10 mouse cellular contexts compared by ENCODE assay signal in genomic region chr11:12465229-12465628, GRCm38 (mm10). TPM values are rescaled to one million over a fixed set of nuclear protein-coding genes. Genes with fewer than 3 reads are reported as not detected.
A peak's percentile ranks its signal among the peaks of the same experiment; 100 is the strongest.
DNase-seq lines count a peak whose midpoint lies in the region; ATAC-seq lines count a peak whose summit lies in the region.
"Had no signal": no experiment of that assay in that cellular context is flagged by ENCODE, and none has a peak within 500 bp of the region (broad histone marks: within the 10 kb centered on the region; RNA-seq: fewer than 3 reads in every experiment).

No protein-coding gene starts in this region.

- H3K36me3 ChIP-seq in heart, embryonic 14.5 days (ENCODE audit: control insufficient read depth, insufficient read depth, low read length): no peaks in the 10 kb centered on the region
- H3K36me3 ChIP-seq in embryonic facial prominence, embryonic 13.5 days: no peaks in the 10 kb centered on the region
- H3K36me3 ChIP-seq in kidney, embryonic 15.5 days: no peaks in the 10 kb centered on the region
- no peaks in the 10 kb centered on the region for H3K36me3 ChIP-seq in midbrain, embryonic 16.5 days (ENCODE audit: control insufficient read depth, insufficient read depth, low read length)

- peak overlapping the region; percentile 62 to 78 for H3K4me3 ChIP-seq in heart, embryonic 14.5 days (ENCODE audit: control insufficient read depth in 1 of 2, insufficient read depth in 1 of 2, low read depth in 1 of 2, low read length in 2 of 2)
- H3K4me3 ChIP-seq in embryonic facial prominence, embryonic 13.5 days: peak overlapping the region; percentile 73
- H3K4me3 ChIP-seq in kidney, embryonic 15.5 days (replicated peaks): peak overlapping the region; percentile 69
- H3K4me3 ChIP-seq in midbrain, embryonic 16.5 days (ENCODE audit: low read depth, low read length): peak overlapping the region; percentile 82

- H3K9ac ChIP-seq in heart, embryonic 14.5 days (ENCODE audit: low read length): peak overlapping the region; percentile 67
- H3K9ac ChIP-seq in embryonic facial prominence, embryonic 13.5 days: peak overlapping the region; percentile 78; the same call in 1 of the 2 replicates
- H3K9ac ChIP-seq in kidney, embryonic 15.5 days: peak overlapping the region; percentile 61
- peak overlapping the region; percentile 88 for H3K9ac ChIP-seq in midbrain, embryonic 16.5 days (ENCODE audit: low read depth, low read length)

- no peak for DNase-seq in heart, adult 9 months (ENCODE audit: low spot score in 2 of 2)
- no peak for DNase-seq in right cerebral cortex, adult 18-20 months
- DNase-seq in thymus, postnatal 14 days: no peak
- no peak for DNase-seq in yolk sac, embryonic 10.5 days (ENCODE audit: low spot score)
- DNase-seq: spleen, adult 18-20 months had no signal

- peak overlapping the region; percentile 73 for H3K4me2 ChIP-seq in heart, embryonic 14.5 days (ENCODE audit: low read length)
- H3K4me2 ChIP-seq in embryonic facial prominence, embryonic 13.5 days: peak overlapping the region; percentile 94
- H3K4me2 ChIP-seq in kidney, embryonic 15.5 days: peak overlapping the region; percentile 93
- H3K4me2 ChIP-seq in midbrain, embryonic 16.5 days (ENCODE audit: low read length): peak overlapping the region; percentile 65

- no peak overlapping the region for H3K27ac ChIP-seq in heart, embryonic 14.5 days (replicated peaks in 1 of 2; ENCODE audit: control insufficient read depth in 1 of 2, insufficient read depth in 1 of 2, low read depth in 2 of 2, low read length in 2 of 2)
- H3K27ac ChIP-seq in embryonic facial prominence, embryonic 13.5 days: no peak overlapping the region
- H3K27ac ChIP-seq in kidney, embryonic 15.5 days: no peak overlapping the region
- no peak overlapping the region for H3K27ac ChIP-seq in midbrain, embryonic 16.5 days (ENCODE audit: low read length)

- 32% methylated on average over 1 of the region's 1 CpGs for WGBS in heart, embryonic 14.5 days
- 14% methylated on average over 1 of the region's 1 CpGs for WGBS in embryonic facial prominence, embryonic 13.5 days
- WGBS in kidney, embryonic 15.5 days: 37% methylated on average over 1 of the region's 1 CpGs
- 22% methylated on average over 1 of the region's 1 CpGs for WGBS in midbrain, embryonic 16.5 days

- ATAC-seq in heart, embryonic 14.5 days (ENCODE audit: insufficient number of reproducible peaks, insufficient read depth, low FRiP score, low read depth): no peak
- ATAC-seq in embryonic facial prominence, embryonic 13.5 days (ENCODE audit: insufficient number of reproducible peaks, insufficient read depth, low FRiP score, low TSS enrichment, low read depth): 0 out of 2 replicates have a peak, but pooled peaks have one; percentile 3
- peak; percentile 3; the same call in 1 of the 2 replicates for ATAC-seq in kidney, embryonic 15.5 days (replicated peaks; ENCODE audit: low FRiP score)
- peak; percentile 23 for ATAC-seq in midbrain, embryonic 16.5 days
- ATAC-seq: inflammation-experienced regulatory T-cells, adult 6 months had no signal

- H3K9me3 ChIP-seq in heart, embryonic 14.5 days (ENCODE audit: control insufficient read depth, low read length): no peaks in the 10 kb centered on the region
- H3K9me3 ChIP-seq in embryonic facial prominence, embryonic 13.5 days: no peaks in the 10 kb centered on the region
- H3K9me3 ChIP-seq in kidney, embryonic 15.5 days (replicated peaks): no peaks in the 10 kb centered on the region
- H3K9me3 ChIP-seq in midbrain, embryonic 16.5 days (replicated peaks; ENCODE audit: control insufficient read depth, low read length, poor library complexity, severe bottlenecking): no peaks in the 10 kb centered on the region

- peaks cover 7% of the 10 kb centered on the region for H3K27me3 ChIP-seq in heart, embryonic 14.5 days (ENCODE audit: control insufficient read depth, insufficient read depth, low read length)
- peaks cover 40% of the 10 kb centered on the region for H3K27me3 ChIP-seq in embryonic facial prominence, embryonic 13.5 days
- peaks cover 21% of the 10 kb centered on the region for H3K27me3 ChIP-seq in kidney, embryonic 15.5 days
- 0 out of 2 replicates have a peak, but pooled peaks cover 4% of the 10 kb centered on the region for H3K27me3 ChIP-seq in midbrain, embryonic 16.5 days (ENCODE audit: control insufficient read depth, insufficient read depth, low read depth, low read length)

- peaks cover 4 to 7% of the 10 kb centered on the region in 2 experiments; a peak in 3 of 4 replicates for H3K4me1 ChIP-seq in heart, embryonic 14.5 days (ENCODE audit: control insufficient read depth in 2 of 2, insufficient read depth in 2 of 2, low read length in 2 of 2)
- peaks cover 7% of the 10 kb centered on the region; the same call in 1 of the 2 replicates for H3K4me1 ChIP-seq in embryonic facial prominence, embryonic 13.5 days
- H3K4me1 ChIP-seq in kidney, embryonic 15.5 days: peaks cover 5% of the 10 kb centered on the region; the same call in 1 of the 2 replicates
- H3K4me1 ChIP-seq in midbrain, embryonic 16.5 days (ENCODE audit: control insufficient read depth, insufficient read depth, low read length): peaks cover 10% of the 10 kb centered on the region

RNA-seq across cellular contexts. Expression of gene Cobl, which starts 0.5 kb away (rescaled TPM):
- polyA plus RNA-seq in heart, embryonic 14.5 days (2014; fragmentation: Nextera tagmentation; extraction: Ambion mirVana): 38.1 and 46.4 TPM in 2 replicates
- polyA plus RNA-seq in embryonic facial prominence, embryonic 13.5 days (2015; fragmentation: Nextera tagmentation; extraction: Ambion mirVana): 5.6 and 6.3 TPM in 2 replicates
- polyA plus RNA-seq in kidney, embryonic 15.5 days (2015; fragmentation: Nextera tagmentation; extraction: Ambion mirVana): 7.7 and 10.4 TPM in 2 replicates
- 18.3 and 21.1 TPM in 2 replicates for polyA plus RNA-seq in midbrain, embryonic 16.5 days (2015; fragmentation: Nextera tagmentation; extraction: Ambion mirVana)
